Mouse (Mus musculus): ENCODE measurements around the gene Hist1h2ao.
"Not testable (repeated sequence)": the region's sequence is repeated elsewhere in the genome, so short reads cannot be mapped to it uniquely, and the experiment has no call there.

The Hist1h2ao gene

DNA sequence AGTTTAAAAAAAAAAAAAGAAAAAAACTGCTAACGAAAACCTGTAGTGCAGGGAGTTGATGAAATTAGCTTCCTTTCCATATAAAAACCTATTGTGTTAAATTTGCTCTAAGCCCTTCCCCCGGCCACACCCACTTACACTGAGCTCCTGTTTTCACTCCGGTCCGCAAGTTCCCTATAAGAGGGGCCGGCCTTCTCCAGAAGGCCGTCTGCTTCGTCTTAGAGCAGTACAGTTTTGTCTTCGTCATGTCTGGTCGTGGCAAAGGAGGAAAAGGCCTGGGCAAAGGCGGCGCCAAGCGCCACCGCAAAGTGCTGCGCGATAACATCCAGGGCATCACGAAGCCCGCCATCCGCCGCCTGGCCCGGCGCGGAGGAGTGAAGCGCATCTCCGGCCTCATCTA, 1.3 kb downstream of the Hist1h2ao start, which contains the start of gene Hist1h4m:
Hist1h4m (plus strand) TSS at position 208 of the 400 bp plus-strand sequence.
- peak; percentile 26 to 53 for DNase-seq

DNA sequence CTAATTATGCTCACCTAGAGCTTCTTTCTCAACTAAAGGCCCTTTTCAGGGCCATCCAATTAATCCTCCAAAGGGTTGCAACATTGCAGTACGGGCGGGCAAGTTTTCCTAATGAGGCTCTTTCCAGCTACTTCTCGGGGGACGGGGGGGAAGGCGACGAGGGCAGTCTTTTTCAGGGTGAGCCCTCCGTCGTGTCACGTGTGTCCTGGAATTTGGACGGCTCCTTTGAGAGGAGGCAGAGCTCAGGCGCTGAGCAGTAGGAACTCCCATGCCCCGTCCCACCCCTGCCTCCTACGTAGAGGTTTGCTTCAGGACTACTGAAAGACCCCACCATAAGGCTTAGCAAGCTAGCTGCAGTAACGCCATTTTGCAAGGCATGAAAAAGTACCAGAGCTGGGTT, 1.8 kb downstream of the Hist1h2ao start:
- DNase-seq = not testable (repeated sequence)

DNA sequence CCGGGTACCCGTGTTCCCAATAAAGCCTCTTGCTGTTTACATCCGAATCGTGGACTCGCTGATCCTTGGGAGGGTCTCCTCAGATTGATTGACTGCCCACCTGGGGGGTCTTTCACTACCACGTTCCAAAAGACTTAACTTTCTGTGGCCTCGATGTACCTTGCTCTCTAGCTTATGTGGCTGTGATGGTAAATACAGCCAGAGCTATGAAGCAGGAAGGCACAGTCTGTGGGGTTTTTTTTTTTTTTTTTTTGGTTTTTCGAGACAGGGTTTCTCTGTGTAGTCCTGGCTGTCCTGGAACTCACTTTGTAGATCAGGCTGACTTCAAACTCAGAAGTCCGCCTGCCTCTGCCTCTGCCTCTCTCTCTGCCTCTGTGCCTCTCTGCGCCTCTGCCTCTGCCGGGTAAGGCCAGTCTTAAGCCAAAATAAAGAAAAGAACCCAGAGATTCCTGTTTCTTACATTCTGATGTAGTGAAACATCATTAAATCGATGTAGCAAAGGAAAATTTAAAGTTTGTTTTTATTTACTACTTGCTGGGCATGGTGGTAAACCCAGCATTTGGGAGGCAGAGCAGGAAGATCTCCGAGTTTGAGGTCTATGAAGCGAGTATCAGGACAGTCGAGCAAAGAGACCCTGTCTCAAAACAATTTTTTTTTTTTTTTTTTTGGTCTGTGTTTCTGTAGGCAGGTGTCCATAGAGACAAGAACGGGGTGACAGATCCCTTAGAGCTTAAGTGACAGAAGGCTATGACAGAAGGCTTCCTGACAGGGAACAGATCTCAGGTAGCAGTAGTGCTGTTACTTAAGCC, 10.0 kb downstream of the Hist1h2ao start:
- DNase-seq = not testable (repeated sequence)

DNA sequence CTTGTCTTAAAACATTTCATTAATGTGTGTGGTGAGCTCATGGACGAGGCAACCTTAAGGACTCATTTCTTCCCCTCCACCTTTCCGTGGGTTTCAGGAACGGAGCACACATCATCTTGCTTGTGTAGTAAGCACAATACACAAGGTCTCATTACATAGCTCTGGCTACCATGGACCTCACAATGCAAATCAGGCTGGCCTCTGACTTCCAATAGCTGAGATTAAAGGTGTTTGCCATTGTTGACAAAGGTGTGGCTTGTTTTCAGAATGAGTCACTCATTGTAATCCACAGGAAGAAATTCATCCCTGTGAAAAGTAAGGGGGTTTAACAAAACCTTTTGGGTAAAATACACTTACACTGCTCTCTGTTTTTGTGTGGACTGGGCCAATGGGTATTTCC, 18.2 kb downstream of the Hist1h2ao start:
- no peak for DNase-seq

GRCm38 (mm10) chr13:21830344-21830743, 20.1 kb downstream of the Hist1h2ao start:
- no peak for DNase-seq

DNA sequence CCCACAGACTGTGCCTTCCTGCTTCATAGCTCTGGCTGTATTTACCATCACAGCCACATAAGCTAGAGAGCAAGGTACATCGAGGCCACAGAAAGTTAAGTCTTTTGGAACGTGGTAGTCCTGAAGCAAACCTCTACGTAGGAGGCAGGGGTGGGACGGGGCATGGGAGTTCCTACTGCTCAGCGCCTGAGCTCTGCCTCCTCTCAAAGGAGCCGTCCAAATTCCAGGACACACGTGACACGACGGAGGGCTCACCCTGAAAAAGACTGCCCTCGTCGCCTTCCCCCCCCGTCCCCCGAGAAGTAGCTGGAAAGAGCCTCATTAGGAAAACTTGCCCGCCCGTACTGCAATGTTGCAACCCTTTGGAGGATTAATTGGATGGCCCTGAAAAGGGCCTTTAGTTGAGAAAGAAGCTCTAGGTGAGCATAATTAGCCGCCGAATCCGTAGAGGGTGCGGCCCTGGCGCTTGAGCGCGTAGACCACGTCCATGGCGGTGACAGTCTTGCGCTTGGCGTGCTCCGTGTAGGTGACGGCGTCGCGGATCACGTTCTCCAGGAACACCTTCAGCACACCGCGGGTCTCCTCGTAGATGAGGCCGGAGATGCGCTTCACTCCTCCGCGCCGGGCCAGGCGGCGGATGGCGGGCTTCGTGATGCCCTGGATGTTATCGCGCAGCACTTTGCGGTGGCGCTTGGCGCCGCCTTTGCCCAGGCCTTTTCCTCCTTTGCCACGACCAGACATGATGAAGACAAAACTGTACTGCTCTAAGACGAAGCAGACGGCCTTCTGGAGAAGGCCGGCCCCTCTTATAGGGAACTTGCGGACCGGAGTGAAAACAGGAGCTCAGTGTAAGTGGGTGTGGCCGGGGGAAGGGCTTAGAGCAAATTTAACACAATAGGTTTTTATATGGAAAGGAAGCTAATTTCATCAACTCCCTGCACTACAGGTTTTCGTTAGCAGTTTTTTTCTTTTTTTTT, 21.4 kb downstream of the Hist1h2ao start, which contains the start of gene Hist1h4n:
Hist1h4n (minus strand) TSS at position 779 of the 977 bp plus-strand sequence.
- peak; percentile 17 to 40 for DNase-seq

DNA sequence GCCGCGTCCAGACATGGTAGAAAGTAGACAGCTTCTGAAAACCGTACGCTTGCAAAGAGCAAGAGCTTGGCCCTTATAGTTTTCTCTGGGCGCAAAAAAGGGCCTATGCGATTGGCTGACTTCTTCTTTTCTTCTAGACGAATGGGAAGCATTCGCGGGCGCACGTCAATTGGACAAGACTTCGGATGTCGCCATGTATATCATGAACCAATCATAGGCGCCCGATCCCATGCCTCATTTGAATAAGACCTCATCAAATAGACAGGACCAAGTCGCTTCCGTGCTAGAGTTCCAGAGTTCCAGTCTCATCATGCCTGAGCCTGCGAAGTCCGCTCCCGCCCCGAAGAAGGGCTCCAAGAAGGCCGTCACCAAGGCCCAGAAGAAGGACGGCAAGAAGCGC, 23.2 kb downstream of the Hist1h2ao start, which contains the start of the genes Hist1h2ap and Hist1h2br:
Hist1h2ap (minus strand) TSS at position 47 of the 400 bp plus-strand sequence.
Hist1h2br (plus strand) TSS at position 283 of the 400 bp plus-strand sequence.
- not testable (repeated sequence) for DNase-seq

DNA sequence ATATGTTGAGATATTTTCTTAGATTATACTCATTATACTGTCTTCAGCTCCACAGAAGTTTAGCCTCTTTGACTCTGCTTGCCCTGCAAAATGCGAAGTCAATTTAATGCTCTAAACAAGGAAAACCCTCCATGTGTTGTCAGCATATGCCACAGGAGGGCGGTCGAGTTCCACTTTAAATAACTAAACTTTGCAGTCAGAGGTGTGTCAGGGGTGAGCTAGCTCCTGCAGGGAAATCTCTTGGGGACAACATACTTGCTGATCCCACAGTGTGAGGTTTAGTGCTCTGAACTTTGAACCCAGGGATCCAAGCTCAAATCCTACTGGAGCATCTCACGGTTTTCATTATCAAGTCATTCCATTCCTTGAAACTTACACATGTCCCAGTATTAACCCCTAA, 30.2 kb downstream of the Hist1h2ao start:
- not testable (repeated sequence) for DNase-seq

GRCm38 (mm10) chr13:21846356-21846755, 36.1 kb downstream of the Hist1h2ao start:
- DNase-seq = not testable (repeated sequence)

GRCm38 (mm10) chr13:21847883-21848282, 37.6 kb downstream of the Hist1h2ao start:
- DNase-seq = no peak

DNA sequence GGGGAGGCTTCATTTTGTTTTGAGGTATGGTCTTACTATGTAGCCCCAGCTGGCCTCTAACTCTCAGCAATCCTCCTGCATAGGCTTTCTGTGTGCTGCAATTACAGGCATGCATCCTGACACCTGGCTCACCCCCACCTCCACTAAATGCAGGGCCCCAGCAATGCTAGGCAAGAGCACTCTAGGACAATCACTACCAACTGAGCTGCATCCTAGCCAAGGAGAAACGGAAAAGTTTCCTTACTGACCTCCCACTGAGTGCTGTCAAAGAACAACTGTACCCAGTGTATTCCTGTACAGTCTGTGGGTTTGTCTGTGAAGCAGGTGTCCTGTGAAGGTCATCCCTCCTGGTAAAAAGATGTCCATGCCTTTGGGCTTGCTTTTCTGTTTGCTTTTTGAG, 40.4 kb downstream of the Hist1h2ao start:
- not testable (repeated sequence) for DNase-seq

GRCm38 (mm10) chr13:21852215-21852945, 42.1 kb downstream of the Hist1h2ao start:
- peak; percentile 14 to 23 for DNase-seq

GRCm38 (mm10) chr13:21855146-21855545, 44.9 kb downstream of the Hist1h2ao start:
- peak; percentile 88 to 94 for DNase-seq

- DNase-seq = peak; percentile 56 to 72
Measured at GRCm38 (mm10) chr13:21855698-21856162, 45.5 kb downstream of the Hist1h2ao start.

Measured in cerebellum, postnatal 36 days (tissue).